Mouse (Mus musculus): ENCODE measurements at regions not wholly inside any gene's neighbourhood (a gene's known extent, or its start where the extent isn't known, plus 50 kb on each side); places are given as distances from the start of the nearest gene placed in this dataset.

DNA sequence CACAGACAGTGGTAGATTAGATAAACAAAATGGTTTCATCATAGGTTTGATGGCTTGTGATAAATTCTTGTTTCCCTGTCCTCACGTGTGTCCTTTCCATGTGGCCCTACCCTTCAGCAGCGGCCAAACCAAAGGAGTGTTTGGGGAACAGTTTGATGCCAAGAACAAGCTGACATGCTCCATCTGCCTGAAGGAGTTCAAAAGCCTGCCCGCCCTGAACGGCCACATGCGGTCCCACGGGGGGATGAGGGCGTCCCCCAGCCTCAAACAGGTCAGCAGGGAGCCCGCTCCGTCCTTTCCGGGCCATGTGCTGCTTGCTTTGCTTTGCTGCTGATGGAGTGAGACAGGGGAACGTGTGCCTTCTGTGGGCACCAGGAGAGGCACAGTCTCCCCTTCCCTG, 51.0 kb upstream of the Mrps10 start:
- DNase-seq, result no peak

DNA sequence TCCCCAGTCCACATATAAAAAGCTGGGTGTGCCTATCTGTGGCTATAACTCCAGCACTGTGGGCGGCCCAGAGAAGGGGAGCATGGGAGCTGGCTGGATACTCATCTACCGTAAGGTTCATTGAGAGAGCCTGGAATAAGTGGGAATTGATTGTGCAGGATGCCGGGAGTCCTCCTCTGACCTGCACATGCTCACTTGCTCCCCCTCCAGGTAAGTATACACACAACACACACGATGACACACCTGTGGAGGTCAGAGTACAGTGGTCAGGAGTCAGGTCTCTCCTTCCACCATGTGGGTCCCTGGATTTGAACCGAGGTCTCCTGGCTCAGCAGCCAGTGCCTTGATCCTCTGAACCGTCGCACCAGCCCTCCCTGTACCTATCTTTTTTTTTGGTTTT, 55.5 kb upstream of the Mrps10 start:
- DNase-seq, result no peak

- no peak for DNase-seq
Observed at GRCm38 (mm10) chr17:47311272-47311671, 57.4 kb upstream of the Mrps10 start.

- DNase-seq, result no peak
Observed at GRCm38 (mm10) chr17:47306027-47306761, 62.5 kb upstream of the Mrps10 start.

GRCm38 (mm10) chr17:47304463-47305199, 64.1 kb upstream of the Mrps10 start:
- DNase-seq, result no peak

GRCm38 (mm10) chr17:47303600-47303999, 65.1 kb upstream of the Mrps10 start:
- no peak for DNase-seq

- no peak for DNase-seq
Observed at GRCm38 (mm10) chr17:47298396-47298919, 70.2 kb upstream of the Mrps10 start.

DNA sequence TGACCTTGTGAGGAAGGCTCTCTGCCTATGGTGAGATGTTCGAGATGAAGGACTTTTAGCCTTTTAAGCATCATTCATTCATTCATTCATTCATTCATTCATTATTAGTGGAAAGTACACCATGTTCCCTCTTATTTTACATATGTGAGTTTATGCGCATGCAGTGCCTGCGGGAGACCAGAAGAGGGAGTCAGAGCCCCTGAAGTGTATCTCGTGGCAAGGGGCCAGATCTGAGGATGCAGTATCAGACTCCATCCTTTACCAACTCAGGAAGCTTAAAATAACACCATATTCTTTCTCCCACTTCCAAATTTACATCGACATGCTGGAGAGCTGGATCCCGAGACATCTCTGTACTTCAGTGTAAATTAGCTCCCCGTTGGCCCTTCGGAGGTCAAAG, 70.7 kb upstream of the Mrps10 start:
- DNase-seq, result no peak

- no peak for DNase-seq
Observed at GRCm38 (mm10) chr17:47296709-47297450, 71.8 kb upstream of the Mrps10 start.

- DNase-seq, result no peak
Observed at GRCm38 (mm10) chr17:47295315-47296011, 73.2 kb upstream of the Mrps10 start.

DNA sequence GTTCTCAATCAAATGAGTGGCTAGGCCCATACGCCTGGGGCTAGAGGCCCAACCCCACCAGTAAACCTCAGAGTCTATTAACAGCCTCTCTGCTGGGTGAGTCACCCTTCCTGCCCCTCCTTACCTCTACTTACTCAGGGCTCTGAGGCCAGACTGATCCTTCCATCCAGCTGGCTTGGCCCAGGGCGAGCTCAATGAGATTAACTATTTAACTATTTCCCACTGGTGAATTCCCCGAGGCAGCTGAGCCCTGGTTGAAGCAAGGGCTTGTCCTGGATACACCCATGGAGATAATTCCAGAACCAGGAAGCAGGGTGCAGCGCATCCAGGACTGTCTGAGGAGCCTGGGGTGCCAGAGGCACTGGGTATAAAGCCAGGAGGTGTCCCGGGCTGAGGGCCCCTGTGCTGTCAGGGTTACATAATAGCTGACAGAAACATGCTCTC, 74.6 kb upstream of the Mrps10 start:
- no peak for DNase-seq

- DNase-seq, result no peak
Observed at GRCm38 (mm10) chr17:47293178-47293577, 75.5 kb upstream of the Mrps10 start.

- no peak for DNase-seq
Observed at GRCm38 (mm10) chr17:47291558-47291957, 77.1 kb upstream of the Mrps10 start.

GRCm38 (mm10) chr17:47285616-47286015, 83.1 kb upstream of the Mrps10 start:
- DNase-seq, result no peak

DNA sequence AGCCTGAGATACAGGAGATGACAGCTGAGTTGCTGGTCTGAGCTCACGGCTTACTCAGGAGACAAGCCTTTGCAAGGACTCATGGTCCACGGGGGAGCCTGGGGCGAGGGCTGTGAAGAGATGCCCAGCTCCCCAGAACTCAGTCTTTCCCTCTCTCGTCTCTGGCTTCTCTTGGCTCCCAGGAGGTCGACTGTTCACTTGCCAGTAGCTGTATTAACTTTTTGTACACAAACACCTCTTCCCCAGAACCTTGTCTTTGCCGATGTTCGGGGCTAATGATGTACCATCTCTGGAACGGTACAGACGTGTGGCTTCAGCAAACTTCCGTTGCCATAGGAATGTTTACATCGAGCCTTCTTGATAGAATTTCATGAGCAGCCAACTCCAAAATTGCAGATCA, 84.5 kb upstream of the Mrps10 start:
- DNase-seq, result no peak

GRCm38 (mm10) chr17:47283158-47283557, 85.5 kb upstream of the Mrps10 start:
- no peak for DNase-seq

GRCm38 (mm10) chr17:47282476-47282875, 86.2 kb upstream of the Mrps10 start:
- DNase-seq, result no peak

- no peak for DNase-seq
Observed at GRCm38 (mm10) chr17:47277890-47278289, 90.8 kb upstream of the Mrps10 start.

DNA sequence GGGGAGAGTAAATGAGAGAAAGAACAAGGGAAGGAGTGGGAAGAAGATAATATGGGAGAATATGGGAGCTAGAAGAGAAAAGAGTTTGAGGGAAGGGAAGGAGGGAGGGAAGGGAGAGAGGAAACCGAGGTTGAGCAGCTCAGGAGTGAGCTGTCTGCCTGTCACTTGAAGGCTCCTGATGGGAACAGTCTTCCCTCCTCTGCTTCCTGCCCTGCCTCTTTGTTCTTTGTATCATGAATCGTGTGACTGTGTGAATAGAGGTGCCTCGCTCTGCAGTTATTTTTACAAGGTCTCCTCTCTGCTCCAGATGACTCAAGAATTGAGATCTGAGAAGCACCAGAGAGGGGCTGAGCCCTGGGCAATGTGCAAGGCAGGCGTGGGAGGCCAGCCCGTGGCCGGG, 92.0 kb upstream of the Mrps10 start:
- no peak for DNase-seq

- DNase-seq, result no peak
Observed at GRCm38 (mm10) chr17:47275796-47276311, 92.8 kb upstream of the Mrps10 start.

GRCm38 (mm10) chr17:47273309-47273708, 95.4 kb upstream of the Mrps10 start:
- no peak for DNase-seq

- DNase-seq, result peak; percentile 83
Observed at GRCm38 (mm10) chr17:47271979-47272677, 96.6 kb upstream of the Mrps10 start.

All from cerebellum, adult 9-11 months (tissue).